Mouse (Mus musculus): ENCODE measurements around the gene Map3k3. TPM values are rescaled to one million over a fixed set of nuclear protein-coding genes. Genes with fewer than 3 reads are reported as not detected.

Map3k3 gene
- total and polyA plus RNA-seq, 3 experiments = 28.8 to 34.1 (median 32.3) TPM

DNA sequence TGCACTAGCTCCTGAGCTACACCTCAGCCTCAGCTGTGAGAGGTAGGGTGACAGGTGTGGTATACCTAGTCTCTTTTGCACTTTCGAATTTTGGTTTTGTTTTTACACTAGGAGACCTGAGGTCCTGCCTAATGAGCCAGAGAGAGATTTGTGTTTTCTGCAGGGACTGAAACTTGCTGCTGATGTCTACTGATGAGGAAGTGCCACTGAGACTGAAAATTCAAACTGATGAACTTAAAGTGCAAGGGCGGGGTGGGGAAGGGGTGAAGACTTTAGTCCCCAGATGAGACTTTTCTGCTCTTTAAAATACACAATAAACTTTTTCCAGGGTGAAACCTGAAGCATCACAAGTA, 96.0 kb downstream of the Map3k3 start:
- Histone ChIP-seq H3K27ac (ENCODE audit: insufficient read depth, low read depth) (peak overlapping the region; percentile 91), H3K79me2 (replicated peaks; ENCODE audit: control insufficient read depth, extremely low read depth, insufficient read depth, poor library complexity, severe bottlenecking) (no peaks in the 10 kb centered on the region), H3K4me3 (replicated peaks in 1 of 3; ENCODE audit: low read depth in 2 of 3, low read length in 2 of 3, poor library complexity in 1 of 3) (peak overlapping the region in 1 of 3 experiments; percentile 8), H3K9ac (ENCODE audit: insufficient read depth, low read depth) (peak overlapping the region; percentile 67), H3K27me3 (replicated peaks) (no peaks in the 10 kb centered on the region), H3K36me3 (replicated peaks in 1 of 2; ENCODE audit: control insufficient read depth in 1 of 2, insufficient read depth in 1 of 2, low read length in 1 of 2) (peaks cover 9 to 43% of the 10 kb centered on the region in 2 experiments), H3K9me3 (replicated peaks; ENCODE audit: low read length) (no peaks in the 10 kb centered on the region), H3K4me2 (ENCODE audit: insufficient read depth, low read depth, poor library complexity, severe bottlenecking) (peak overlapping the region; percentile 83), H3K4me1 (ENCODE audit: control insufficient read depth in 1 of 2, insufficient read depth in 2 of 2) (peaks cover 19 to 32% of the 10 kb centered on the region in 2 experiments)
- peak; percentile 84 for TF ChIP-seq MYC (IDR thresholded peaks at IDR 0.05; ENCODE audit: low read depth, low read length)
- TF ChIP-seq NRF1 (IDR thresholded peaks at IDR 0.05; ENCODE audit: low read depth, low read length) = no peak
- TF ChIP-seq POLR2A (IDR thresholded peaks at IDR 0.05; ENCODE audit: low read depth, low read length) = no peak; the same call in none of the 2 replicates
- TF ChIP-seq EP300 (IDR thresholded peaks at IDR 0.05; ENCODE audit: low read length) = peak; percentile 86
- no peak for TF ChIP-seq SMC3 (IDR thresholded peaks at IDR 0.05; ENCODE audit: low read depth, low read length)
- 0 out of 2 replicates have a peak, but pooled peaks have one; percentile 8 for TF ChIP-seq MEF2A (IDR thresholded peaks at IDR 0.05; ENCODE audit: borderline replicate concordance, low read depth, low read length)
- 0 out of 2 replicates have a peak, but pooled peaks have one; percentile 53 for TF ChIP-seq TBP (conservative IDR thresholded peaks at IDR 0.05; ENCODE audit: low read depth, low read length)
- TF ChIP-seq ZMIZ1 (IDR thresholded peaks at IDR 0.05; ENCODE audit: low read depth, low read length) = peak; percentile 43; the same call in 1 of the 2 replicates
- TF ChIP-seq KAT2A (IDR thresholded peaks at IDR 0.05; ENCODE audit: insufficient replicate concordance, low read length) = no peak
- no peak for TF ChIP-seq JUN (IDR thresholded peaks at IDR 0.05; ENCODE audit: insufficient read depth, low read depth, low read length)
- no peak; the same call in 1 of the 2 replicates for TF ChIP-seq RAD21 (IDR thresholded peaks at IDR 0.05; ENCODE audit: low read depth, low read length)
- TF ChIP-seq ZKSCAN1 (IDR thresholded peaks at IDR 0.05; ENCODE audit: borderline replicate concordance, low read depth, low read length) = no peak
- peak; percentile 89 for TF ChIP-seq IRF4 (IDR thresholded peaks at IDR 0.05; ENCODE audit: low read depth, low read length)
- TF ChIP-seq CHD1 (IDR thresholded peaks at IDR 0.05; ENCODE audit: low read depth, low read length) = peak; percentile 80; the same call in 1 of the 2 replicates
- peak; percentile 83 for TF ChIP-seq TCF12 (IDR thresholded peaks at IDR 0.05; ENCODE audit: low read depth, low read length)
- peak; percentile 73 for TF ChIP-seq BHLHE40 (IDR thresholded peaks at IDR 0.05; ENCODE audit: low read depth, low read length)
- TF ChIP-seq UBTF (IDR thresholded peaks at IDR 0.05; ENCODE audit: low read depth, low read length) = no peak
- TF ChIP-seq ZNF384 (IDR thresholded peaks at IDR 0.05; ENCODE audit: low read depth, low read length) = peak; percentile 22; the same call in 1 of the 2 replicates
- no peak for TF ChIP-seq E2F4 (IDR thresholded peaks at IDR 0.05; ENCODE audit: insufficient replicate concordance, low read depth, low read length)
- no peak for TF ChIP-seq USF2 (conservative IDR thresholded peaks at IDR 0.05; ENCODE audit: low read depth, low read length)
- TF ChIP-seq CHD2 (IDR thresholded peaks at IDR 0.05; ENCODE audit: low read length) = peak; percentile 10; the same call in 1 of the 2 replicates
- no peak for TF ChIP-seq GABPA (IDR thresholded peaks at IDR 0.05; ENCODE audit: insufficient replicate concordance, low read depth, low read length)
- TF ChIP-seq MAX (IDR thresholded peaks at IDR 0.05; ENCODE audit: low read length) = peak; percentile 10
- peak; percentile 82; the same call in 1 of the 2 replicates for TF ChIP-seq MXI1 (IDR thresholded peaks at IDR 0.05; ENCODE audit: low read depth, low read length)
- TF ChIP-seq JUND (conservative IDR thresholded peaks at IDR 0.05; ENCODE audit: low read depth, low read length) = 0 out of 2 replicates have a peak, but pooled peaks have one; percentile 17
- TF ChIP-seq SIN3A (IDR thresholded peaks at IDR 0.05; ENCODE audit: low read length) = peak; percentile 90
- peak; percentile 70; the same call in 1 of the 2 replicates for TF ChIP-seq NELFE (IDR thresholded peaks at IDR 0.05; ENCODE audit: low read depth, low read length)
- no peak for TF ChIP-seq PAX5 (IDR thresholded peaks at IDR 0.05; ENCODE audit: low read length)
- no peak for TF ChIP-seq MAFK (IDR thresholded peaks at IDR 0.05; ENCODE audit: insufficient replicate concordance, low read length)
- TF ChIP-seq ELF1 (IDR thresholded peaks at IDR 0.05; ENCODE audit: low read depth, low read length) = peak; percentile 88
- TF ChIP-seq MAZ (IDR thresholded peaks at IDR 0.05; ENCODE audit: low read depth, low read length) = 0 out of 2 replicates have a peak, but pooled peaks have one; percentile 62
- TF ChIP-seq RCOR1 (conservative IDR thresholded peaks at IDR 0.05; ENCODE audit: low read depth, low read length) = peak; percentile 55; the same call in 1 of the 2 replicates
- TF ChIP-seq ETS1 (conservative IDR thresholded peaks at IDR 0.05; ENCODE audit: low read depth, low read length) = peak; percentile 78
- no peak for TF ChIP-seq USF1 (IDR thresholded peaks at IDR 0.05; ENCODE audit: low read depth, low read length)
- no peak for TF ChIP-seq POLR2AphosphoS2 (IDR thresholded peaks at IDR 0.05; ENCODE audit: low read depth, low read length)
- peak; percentile 45 for TF ChIP-seq HCFC1 (IDR thresholded peaks at IDR 0.05; ENCODE audit: low read depth, low read length)
- no peak for TF ChIP-seq CTCF (conservative IDR thresholded peaks at IDR 0.05 in 1 of 2, IDR thresholded peaks at IDR 0.05 in 1 of 2; ENCODE audit: low read depth in 2 of 2, low read length in 2 of 2)
- no peak for TF ChIP-seq ZC3H11A (IDR thresholded peaks at IDR 0.05; ENCODE audit: low read depth, low read length)
- dilution Hi-C loops (cut with MboI; ENCODE audit: extremely low pct_ligation_motif_present, extremely low pct_unique_long_range_greater_than_20kb, low sequenced_read_pairs) = no loop called here
- peak; percentile 76 for DNase-seq (ENCODE audit: extremely low read depth)
- in situ Hi-C loops (cut with MboI; ENCODE audit: low pct_ligation_motif_present, low pct_unique_long_range_greater_than_20kb, low sequenced_read_pairs) = no loop called here
